Mouse (Mus musculus) G1E (cell line): ENCODE measurements around the gene Ltbp2. TPM values are rescaled to one million over a fixed set of nuclear protein-coding genes. Genes with fewer than 3 reads are reported as not detected.

ENCODE experiments used
- ATAC-seq: 2 replicates; pipeline ENCODE4 v1.8.0; 2016; ENCODE audit warnings: mild to moderate bottlenecking; ENCODE audit not compliant: insufficient number of reproducible peaks, poor library complexity, low FRiP score, severe bottlenecking; ENCODE audit errors: extremely low read depth
- DNase-seq: peaks from one replicate; pipeline ENCODE4 v3.0.0; 2012; ENCODE audit warnings: low spot score
- H3K27me3 ChIP-seq: 2 replicates; pipeline ENCODE4 v1.6.1; 2012; ENCODE audit warnings: mild to moderate bottlenecking, low read length, inconsistent platforms; ENCODE audit not compliant: insufficient read depth
- H3K36me3 ChIP-seq: replicated peaks from 2 replicates; pipeline ENCODE3; 2012; ENCODE audit warnings: mild to moderate bottlenecking, inconsistent platforms
- H3K4me1 ChIP-seq: 2 replicates; pipeline ENCODE4 v1.6.1; 2012; ENCODE audit warnings: low read depth, low read length, inconsistent platforms, mixed read lengths; ENCODE audit not compliant: insufficient read depth
- H3K4me3 ChIP-seq: 2 replicates; pipeline ENCODE4 v1.5.1; 2012; ENCODE audit warnings: low read depth, mild to moderate bottlenecking, inconsistent platforms, low read length, moderate library complexity, mixed read lengths
- H3K9me3 ChIP-seq: replicated peaks from 2 replicates; pipeline ENCODE4 v1.6.1; 2012; ENCODE audit warnings: inconsistent platforms
- CTCF ChIP-seq: IDR thresholded peaks from 2 replicates; pipeline ENCODE4 v1.5.1; 2012; ENCODE audit warnings: low read depth, low read length, inconsistent platforms, mixed read lengths
- GATA1 ChIP-seq: IDR thresholded peaks from 2 replicates; pipeline ENCODE4 v1.6.1; 2012; ENCODE audit warnings: borderline replicate concordance, low read length, inconsistent platforms, mixed read lengths
- GATA2 ChIP-seq: IDR thresholded peaks from 2 replicates; pipeline ENCODE4 v1.6.1; 2012; ENCODE audit warnings: low read depth, low read length, inconsistent platforms, borderline replicate concordance
- POLR2AphosphoS5 ChIP-seq: IDR thresholded peaks from 2 replicates; pipeline ENCODE4 v1.6.1; 2012; ENCODE audit warnings: low read depth, low read length, inconsistent platforms; ENCODE audit not compliant: insufficient replicate concordance
- TAL1 ChIP-seq: conservative IDR thresholded peaks from 2 replicates; pipeline ENCODE4 v1.6.1; 2012; ENCODE audit warnings: low read depth, low read length, inconsistent platforms, mixed read lengths
- polyA plus RNA-seq: library from polyadenylated mRNA; stranded (reverse); fragments of >175 nt; gene quantifications from 2 replicates; pipeline ENCODE4 v1.2.3, GENCODE M21; 2012
- total RNA-seq, 2 experiments: library from RNA; stranded (forward) in 1 of 2; stranded (reverse) in 1 of 2; fragments of 200-1000 nt in 1 of 2; fragments of >200 nt in 1 of 2; fragmentation: Nextera tagmentation in 1 of 2; gene quantifications; 2 replicates each; pipeline ENCODE4 v1.2.3; 2014 to 2017

Gene Ltbp2
- total and polyA plus RNA-seq, 3 experiments: 0.44 TPM; not detected in 2

- H3K4me1 ChIP-seq: peaks cover 2% of the 10 kb centered on the region; the same call in 1 of the 2 replicates
These were observed 10.9 kb downstream of the Ltbp2 start for GRCm38 (mm10) chr12:84865431-84865830.

GRCm38 (mm10) chr12:84864801-84865200, 11.5 kb downstream of the Ltbp2 start:
- Histone ChIP-seq H3K9me3 (no peaks in the 10 kb centered on the region), H3K4me3 (no peak overlapping the region), H3K36me3 (no peaks in the 10 kb centered on the region), H3K27me3 (peaks cover 76% of the 10 kb centered on the region), H3K4me1 (peaks cover 2% of the 10 kb centered on the region; the same call in 1 of the 2 replicates)
- DNase-seq (no peak), ATAC-seq (no peak)
- no peak for TF ChIP-seq GATA2
- TF ChIP-seq TAL1: no peak
- no peak for TF ChIP-seq GATA1
- TF ChIP-seq CTCF: no peak

More at GRCm38 (mm10) chr12:84865431-84865830, 10.9 kb downstream of the Ltbp2 start:
- Histone ChIP-seq H3K36me3 (no peaks in the 10 kb centered on the region), H3K9me3 (no peaks in the 10 kb centered on the region), H3K4me3 (no peak overlapping the region), H3K27me3 (peaks cover 82% of the 10 kb centered on the region)
- TF ChIP-seq CTCF (no peak), TAL1 (no peak), GATA2 (no peak), POLR2AphosphoS5 (no peak), GATA1 (no peak)
- ATAC-seq (no peak), DNase-seq (no peak)

GRCm38 (mm10) chr12:84863196-84863595, 13.1 kb downstream of the Ltbp2 start:
- ATAC-seq: no peak
- Histone ChIP-seq H3K27me3 (peaks cover 69% of the 10 kb centered on the region), H3K4me3 (no peak overlapping the region), H3K4me1 (peaks cover 8% of the 10 kb centered on the region; the same call in 1 of the 2 replicates), H3K36me3 (no peaks in the 10 kb centered on the region), H3K9me3 (no peaks in the 10 kb centered on the region)
- no peak for DNase-seq
- TF ChIP-seq TAL1 (no peak), CTCF (no peak), GATA1 (no peak), POLR2AphosphoS5 (no peak), GATA2 (no peak)

- Histone ChIP-seq H3K27me3 (peaks cover 64% of the 10 kb centered on the region), H3K36me3 (no peaks in the 10 kb centered on the region), H3K4me1 (peaks cover 13% of the 10 kb centered on the region; the same call in 1 of the 2 replicates), H3K9me3 (no peaks in the 10 kb centered on the region), H3K4me3 (no peak overlapping the region)
- TF ChIP-seq GATA2 (no peak), POLR2AphosphoS5 (no peak), GATA1 (no peak), TAL1 (no peak), CTCF (no peak)
- ATAC-seq (no peak), DNase-seq (no peak)
These were observed 14.0 kb downstream of the Ltbp2 start for GRCm38 (mm10) chr12:84862136-84862910.

- ATAC-seq (no peak), DNase-seq (no peak)
- Histone ChIP-seq H3K36me3 (no peaks in the 10 kb centered on the region), H3K9me3 (no peaks in the 10 kb centered on the region), H3K4me1 (peaks cover 16% of the 10 kb centered on the region; the same call in 1 of the 2 replicates), H3K27me3 (peaks cover 47% of the 10 kb centered on the region), H3K4me3 (no peak overlapping the region)
- TF ChIP-seq CTCF: no peak
- TF ChIP-seq GATA1: no peak
- no peak for TF ChIP-seq GATA2
These were observed 17.9 kb downstream of the Ltbp2 start for GRCm38 (mm10) chr12:84858149-84859113.

- peaks cover 46% of the 10 kb centered on the region for H3K27me3 ChIP-seq
- no peaks in the 10 kb centered on the region for H3K9me3 ChIP-seq
- ATAC-seq (0 out of 2 replicates have a peak, but pooled peaks have one; percentile 10), DNase-seq (no peak)
- H3K4me3 ChIP-seq: no peak overlapping the region
- TF ChIP-seq GATA2 (no peak), TAL1 (no peak), POLR2AphosphoS5 (no peak), CTCF (peak; percentile 52; the same call in 1 of the 2 replicates)
- peaks cover 16% of the 10 kb centered on the region; the same call in 1 of the 2 replicates for H3K4me1 ChIP-seq
- H3K36me3 ChIP-seq: no peaks in the 10 kb centered on the region
These were observed 18.6 kb downstream of the Ltbp2 start for GRCm38 (mm10) chr12:84857706-84858105.
